Mouse (Mus musculus) limb, embryonic 14.5 days (tissue): ENCODE data around the gene Rps6ka1. TPM values are rescaled to one million over a fixed set of nuclear protein-coding genes. Genes with fewer than 3 reads are reported as not detected.

Source experiments
- ATAC-seq: fragments of 200-750 bp; cut with Nextera tagmentation; 2 replicates; pipeline ENCODE4 v1.8.0; 2017; ENCODE audit warnings: low read depth, moderate number of reproducible peaks, moderate TSS enrichment; ENCODE audit not compliant: low FRiP score
- DNase-seq: peaks from one replicate; pipeline ENCODE4 v3.0.0-alpha.2; 2015; ENCODE audit warnings: low spot score
- H3K27ac ChIP-seq: fragments of 300-500 bp; sonication (generic); replicated peaks from 2 replicates; pipeline ENCODE4 v1.5.1; 2014; ENCODE audit warnings: low read depth, mild to moderate bottlenecking, low read length, moderate library complexity, mixed read lengths
- H3K27me3 ChIP-seq: fragments of 300-500 bp; sonication (generic); 2 replicates; pipeline ENCODE4 v1.6.1; 2014; ENCODE audit warnings: low read length, mixed read lengths; ENCODE audit not compliant: control insufficient read depth, insufficient read depth
- H3K36me3 ChIP-seq: fragments of 300-500 bp; sonication (generic); 2 replicates; pipeline ENCODE4 v1.6.1; 2014; ENCODE audit warnings: mild to moderate bottlenecking, low read length, moderate library complexity, mixed read lengths; ENCODE audit not compliant: control insufficient read depth, insufficient read depth
- H3K4me1 ChIP-seq: fragments of 300-500 bp; sonication (generic); 2 replicates; pipeline ENCODE4 v1.6.1; 2014; ENCODE audit warnings: antibody characterized with exemption, low read length, mixed read lengths; ENCODE audit not compliant: control insufficient read depth, insufficient read depth
- H3K4me2 ChIP-seq: fragments of 300-500 bp; sonication (generic); replicated peaks from 2 replicates; pipeline ENCODE4 v1.6.1; 2014; ENCODE audit warnings: low read depth, mild to moderate bottlenecking, low read length, moderate library complexity; ENCODE audit not compliant: severe bottlenecking
- H3K4me3 ChIP-seq: fragments of 300-500 bp; sonication (generic); replicated peaks from 2 replicates; pipeline ENCODE4 v1.5.1; 2014; ENCODE audit warnings: low read length
- H3K9ac ChIP-seq: fragments of 300-500 bp; sonication (generic); 2 replicates; pipeline ENCODE4 v1.6.1; 2014; ENCODE audit warnings: mild to moderate bottlenecking, low read depth, low read length, moderate library complexity; ENCODE audit not compliant: severe bottlenecking
- H3K9me3 ChIP-seq: fragments of 300-500 bp; sonication (generic); 2 replicates; pipeline ENCODE4 v1.6.1; 2016; ENCODE audit warnings: low read length; ENCODE audit not compliant: control insufficient read depth
- POLR2A ChIP-seq: fragments of 200-500 bp; IDR thresholded peaks from 2 replicates; pipeline ENCODE4 v1.8.0; 2012; ENCODE audit warnings: inconsistent platforms, mild to moderate bottlenecking, moderate library complexity, borderline replicate concordance; ENCODE audit not compliant: insufficient read depth, insufficient read length; ENCODE audit errors: extremely low read depth
- WGBS: fragments of 180-500 bp; shearing (Covaris S2); extraction: QIAGEN DNeasy Blood & Tissue Kit; methylation state at CpG from one replicate; pipeline ENCODE4 v1.1.7; 2014; 5-methylcytosine and 5-hydroxymethylcytosine counted together
- polyA plus RNA-seq, 2 experiments: library from polyadenylated mRNA; depleted of rRNA in 1 of 2; stranded (reverse) in 1 of 2; unstranded in 1 of 2; fragments of >200 nt; fragmentation: Nextera tagmentation in 1 of 2; extraction: Ambion mirVana in 1 of 2; gene quantifications; 2 replicates each; pipeline versions ENCODE4 v1.2.1 to v1.2.3; 2012 to 2014

The Rps6ka1 gene
- polyA plus RNA-seq, 2 experiments = 25.1 to 33.8 TPM

GRCm38 (mm10) chr4:133836575-133836974 lies 51.0 kb downstream of the Rps6ka1 start:
- Histone ChIP-seq H3K4me3 (no peak overlapping the region), H3K27ac (no peak overlapping the region), H3K27me3 (no peaks in the 10 kb centered on the region), H3K9ac (no peak overlapping the region), H3K4me2 (no peak overlapping the region), H3K4me1 (no peaks in the 10 kb centered on the region), H3K9me3 (no peaks in the 10 kb centered on the region), H3K36me3 (no peaks in the 10 kb centered on the region)
- DNase-seq (no peak), ATAC-seq (no peak)
- 51% methylated on average over 10 of the region's 10 CpGs for WGBS
- TF ChIP-seq POLR2A = no peak

- no peaks in the 10 kb centered on the region for H3K4me1 ChIP-seq
- DNase-seq (no peak), ATAC-seq (no peak)
- no peaks in the 10 kb centered on the region for H3K9me3 ChIP-seq
- H3K27ac ChIP-seq = no peak overlapping the region
- no peaks in the 10 kb centered on the region for H3K27me3 ChIP-seq
- H3K36me3 ChIP-seq = no peaks in the 10 kb centered on the region
- H3K4me3 ChIP-seq = no peak overlapping the region
- no peak overlapping the region for H3K4me2 ChIP-seq
- WGBS = 91% methylated on average over 5 of the region's 5 CpGs
- H3K9ac ChIP-seq = no peak overlapping the region
- no peak for TF ChIP-seq POLR2A
Measured at GRCm38 (mm10) chr4:133835211-133835610, 52.4 kb downstream of the Rps6ka1 start.

GRCm38 (mm10) chr4:133832945-133833874 lies 54.4 kb downstream of the Rps6ka1 start:
- H3K4me1 ChIP-seq = peaks cover 12% of the 10 kb centered on the region
- no peaks in the 10 kb centered on the region for H3K27me3 ChIP-seq
- 71% methylated on average over 15 of the region's 15 CpGs for WGBS
- H3K27ac ChIP-seq = no peak overlapping the region
- H3K4me3 ChIP-seq = no peak overlapping the region
- ATAC-seq = no peak
- H3K9ac ChIP-seq = no peak overlapping the region
- no peaks in the 10 kb centered on the region for H3K9me3 ChIP-seq
- DNase-seq = no peak
- TF ChIP-seq POLR2A = no peak
- H3K36me3 ChIP-seq = no peaks in the 10 kb centered on the region
- H3K4me2 ChIP-seq = no peak overlapping the region

- no peaks in the 10 kb centered on the region for H3K27me3 ChIP-seq
- no peak overlapping the region for H3K27ac ChIP-seq
- no peak overlapping the region for H3K4me2 ChIP-seq
- ATAC-seq (no peak), DNase-seq (no peak)
- H3K4me3 ChIP-seq = no peak overlapping the region
- 88% methylated on average over 1 of the region's 1 CpGs for WGBS
- H3K9me3 ChIP-seq = no peaks in the 10 kb centered on the region
- H3K4me1 ChIP-seq = peaks cover 12% of the 10 kb centered on the region
- H3K9ac ChIP-seq = no peak overlapping the region
- TF ChIP-seq POLR2A = no peak
- H3K36me3 ChIP-seq = no peaks in the 10 kb centered on the region
Measured at GRCm38 (mm10) chr4:133830453-133830852, 57.1 kb downstream of the Rps6ka1 start.

- TF ChIP-seq POLR2A = no peak
- no peak overlapping the region for H3K27ac ChIP-seq
- no peak overlapping the region for H3K4me3 ChIP-seq
- no peak overlapping the region for H3K9ac ChIP-seq
- ATAC-seq = no peak
- WGBS = 4% methylated on average over 10 of the region's 10 CpGs
- no peaks in the 10 kb centered on the region for H3K36me3 ChIP-seq
- H3K9me3 ChIP-seq = no peaks in the 10 kb centered on the region
- DNase-seq = peak; percentile 75
- no peaks in the 10 kb centered on the region for H3K27me3 ChIP-seq
- no peak overlapping the region; the same call in 1 of the 2 replicates for H3K4me2 ChIP-seq
- H3K4me1 ChIP-seq = peaks cover 12% of the 10 kb centered on the region
Measured at GRCm38 (mm10) chr4:133829281-133830070, 58.1 kb downstream of the Rps6ka1 start.
